Mouse (Mus musculus): ENCODE data around the gene Cntn4.

The Cntn4 gene

DNA sequence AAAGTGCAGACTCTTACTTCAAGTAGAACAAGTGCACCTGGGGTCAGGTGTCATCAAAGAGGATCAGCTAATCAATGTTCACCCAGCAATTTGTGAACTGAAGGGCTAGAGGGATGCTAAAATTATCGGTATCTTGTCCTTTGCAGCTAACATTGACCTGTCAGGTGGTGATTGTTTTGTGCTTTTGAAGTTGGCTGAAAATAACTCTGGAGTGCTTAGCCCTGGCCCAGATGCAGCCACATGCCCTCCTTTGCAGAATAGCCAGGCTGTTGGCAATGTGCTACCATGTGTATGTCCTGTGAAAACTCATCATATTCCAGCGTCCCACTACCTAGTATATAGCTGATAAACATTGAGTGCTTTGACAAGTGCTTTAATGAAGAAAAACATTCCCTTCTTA, 786.4 kb downstream of the Cntn4 start:
- DNase-seq (ENCODE audit: low spot score): no peak

DNA sequence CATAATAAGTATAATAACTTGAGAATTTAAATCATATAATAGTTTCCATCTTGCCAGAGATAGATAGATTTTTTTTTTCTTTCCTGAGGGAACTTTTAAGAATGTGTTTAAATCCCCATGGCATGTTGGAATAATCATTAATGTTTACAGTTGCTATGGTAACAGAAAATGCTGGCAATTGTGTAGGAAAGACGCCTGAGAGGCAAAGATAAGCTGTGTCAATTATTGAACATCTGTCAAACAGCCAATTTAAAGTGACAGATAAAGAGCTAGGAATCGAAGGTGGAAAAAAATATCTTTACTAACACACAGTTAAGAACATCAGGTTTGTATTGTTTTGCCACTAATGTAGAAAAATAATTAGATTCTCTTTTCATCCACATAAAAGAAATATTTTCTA, 788.3 kb downstream of the Cntn4 start:
- peak; percentile 35 for DNase-seq (ENCODE audit: low spot score)

DNA sequence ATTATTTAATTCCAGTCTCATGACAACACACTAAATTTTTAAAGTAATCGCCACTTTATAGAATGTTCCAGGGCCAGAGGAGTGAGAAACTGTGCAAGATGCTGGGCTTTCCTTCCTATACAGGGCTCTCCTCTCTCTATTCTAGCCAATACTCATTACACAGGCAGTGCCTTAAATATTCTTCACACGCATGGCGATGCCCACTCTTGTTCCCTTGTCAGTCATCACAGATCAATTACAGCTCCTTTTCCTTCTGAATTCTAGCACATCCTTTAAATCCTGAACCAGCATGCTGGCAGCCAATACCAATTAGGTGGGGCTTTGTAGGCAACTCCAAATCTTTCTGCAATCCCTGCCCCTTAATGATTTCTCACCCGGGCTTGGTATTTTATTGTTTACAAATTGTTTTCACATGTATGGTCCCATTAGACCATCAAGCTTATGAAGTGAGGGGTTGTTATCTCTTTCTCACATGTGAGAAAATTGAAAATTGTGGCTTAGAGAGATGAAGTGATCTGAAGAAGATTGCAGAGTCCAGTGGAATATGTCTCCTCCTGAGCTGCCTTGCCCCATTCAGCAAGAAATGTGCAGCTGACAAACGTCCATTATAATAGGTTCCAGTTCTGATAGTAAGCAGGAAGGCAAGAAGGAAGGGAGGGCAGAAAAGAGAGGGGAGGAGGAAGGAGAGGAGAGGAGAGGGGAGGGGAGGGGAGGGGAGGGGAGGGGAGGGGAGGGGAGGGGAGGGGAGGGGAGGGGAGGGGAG, 789.0 kb downstream of the Cntn4 start:
- DNase-seq (ENCODE audit: low spot score): no peak

DNA sequence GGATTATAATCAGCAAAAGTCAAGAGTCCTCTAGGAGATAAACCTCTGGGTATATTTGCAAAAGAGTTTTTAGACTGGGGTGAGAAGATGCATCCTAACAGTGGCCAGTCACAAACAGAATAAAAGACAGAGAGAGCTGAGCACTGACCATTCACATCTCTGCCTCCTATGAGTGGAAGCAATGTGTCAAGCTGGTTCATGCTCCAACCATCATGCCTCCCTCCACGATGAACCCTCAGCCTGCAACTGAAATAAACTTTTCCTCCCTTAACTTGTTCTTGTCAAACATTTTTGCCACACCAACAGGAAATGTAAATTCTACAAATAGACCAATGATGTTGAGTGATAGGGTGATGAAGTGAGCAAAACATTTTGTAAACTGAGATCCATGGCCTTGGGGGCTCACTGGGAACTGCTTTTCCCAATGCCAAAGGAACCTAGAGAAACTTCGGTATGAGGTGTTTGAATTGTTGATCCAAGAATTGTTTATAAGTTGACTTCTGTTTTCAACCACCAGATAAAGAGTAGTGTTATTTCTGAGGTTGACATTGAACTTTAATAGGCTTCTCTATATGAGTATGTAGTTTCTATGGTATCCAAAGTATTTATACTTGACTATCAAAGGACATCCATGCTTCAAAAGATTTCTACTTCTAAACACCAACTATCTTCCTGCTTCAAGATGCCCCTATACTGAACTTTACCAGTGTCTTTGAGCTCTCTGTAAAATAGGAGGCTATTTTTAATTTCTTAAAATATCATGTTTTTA, 794.6 kb downstream of the Cntn4 start:
- no peak for DNase-seq (ENCODE audit: low spot score)

DNA sequence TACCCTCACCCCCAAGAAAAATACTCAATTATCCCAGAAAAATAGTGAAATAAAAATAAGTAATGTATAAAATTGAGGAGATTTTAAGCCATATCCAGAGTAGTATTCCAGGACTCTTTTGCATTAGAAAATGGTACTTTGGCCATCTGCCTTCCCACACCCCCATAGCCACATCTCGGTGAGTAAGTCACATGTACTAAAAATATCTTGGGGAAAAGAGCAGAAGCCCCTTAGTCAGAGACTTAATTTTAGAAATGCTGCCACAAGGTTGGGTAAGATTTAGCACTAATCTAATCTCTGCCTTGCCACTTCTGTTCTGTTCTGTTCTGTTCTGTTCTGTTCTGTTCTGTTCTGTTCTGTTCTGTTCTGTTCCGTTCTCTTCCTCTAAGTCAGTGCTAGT, 796.4 kb downstream of the Cntn4 start:
- DNase-seq (ENCODE audit: low spot score): no peak

DNA sequence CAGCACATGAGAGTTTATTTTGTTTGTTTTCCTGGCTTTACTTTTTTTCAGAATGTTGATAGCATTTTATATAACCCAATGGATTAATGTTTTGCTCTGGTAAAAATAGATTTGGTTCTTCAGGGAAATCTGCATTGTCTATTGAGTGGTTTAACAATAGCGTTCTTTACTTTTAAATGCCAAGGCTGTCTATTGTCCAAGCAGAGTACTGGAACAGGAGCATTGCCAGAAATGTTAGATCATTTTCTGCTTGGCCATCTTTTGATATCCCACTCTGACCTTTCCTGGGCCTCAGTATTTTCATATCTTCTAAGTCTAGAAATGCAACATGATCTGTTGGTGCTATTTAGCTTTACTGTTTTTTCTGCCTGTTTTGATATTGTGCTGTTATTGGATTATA, 804.1 kb downstream of the Cntn4 start:
- no peak for DNase-seq (ENCODE audit: low spot score)

DNA sequence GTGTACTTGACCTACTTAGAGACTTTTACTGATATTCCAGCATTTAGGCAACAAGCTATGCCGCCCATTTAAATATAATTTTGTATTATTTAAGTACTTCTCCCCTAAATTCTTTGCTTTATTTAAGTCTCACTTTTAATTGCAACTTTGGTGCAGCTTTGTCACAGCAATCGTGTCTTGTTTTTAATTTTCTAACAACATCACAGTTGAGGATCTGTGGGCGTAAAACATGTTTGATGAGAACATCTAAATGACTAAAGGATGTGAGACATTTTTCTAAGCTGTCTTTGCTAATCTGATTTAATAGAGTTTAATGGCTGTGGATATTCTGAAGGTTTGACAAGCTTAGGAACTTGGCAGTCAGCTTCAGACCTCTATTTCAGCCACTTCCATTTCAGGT, 818.8 kb downstream of the Cntn4 start:
- DNase-seq (ENCODE audit: low spot score): no peak

DNA sequence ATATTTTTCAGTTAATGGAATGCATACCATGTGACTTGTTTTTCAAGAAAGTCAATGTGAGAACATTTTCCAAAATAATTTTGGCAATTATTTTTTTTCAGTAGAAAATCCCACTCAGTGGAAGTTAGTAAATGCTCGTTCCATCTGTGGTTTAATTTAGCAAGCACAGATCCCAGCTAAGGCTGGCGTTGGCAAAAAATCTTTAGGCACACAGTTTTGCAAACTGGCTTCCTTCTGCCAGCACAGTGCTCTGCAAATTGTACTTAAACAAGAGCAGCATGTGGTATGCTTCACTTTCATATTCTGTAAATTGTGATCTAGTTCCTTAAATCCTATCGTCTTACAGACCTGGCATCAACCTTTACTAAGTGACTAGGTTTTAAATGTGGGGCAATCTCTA, 821.7 kb downstream of the Cntn4 start:
- no peak for DNase-seq (ENCODE audit: low spot score)

DNA sequence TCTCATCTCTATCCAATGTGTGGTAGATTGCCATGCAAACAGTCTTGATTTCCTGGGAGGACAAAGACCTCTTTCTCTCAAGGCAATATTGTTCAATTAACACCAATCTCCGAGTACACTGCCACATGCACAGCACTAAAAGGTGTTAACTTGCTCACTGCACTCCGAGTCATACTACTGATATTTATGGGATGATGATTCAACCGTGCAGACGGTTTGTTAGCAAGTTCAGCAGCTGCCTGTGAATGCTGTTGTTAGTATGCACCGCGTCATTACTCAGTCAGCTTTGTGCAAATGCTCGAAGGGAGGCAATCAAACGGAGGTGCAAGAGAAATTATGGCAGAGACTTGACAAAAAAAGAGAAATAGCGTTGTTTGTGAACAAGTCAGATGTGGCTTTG, 826.5 kb downstream of the Cntn4 start:
- peak; percentile 26 for DNase-seq (ENCODE audit: low spot score)

DNA sequence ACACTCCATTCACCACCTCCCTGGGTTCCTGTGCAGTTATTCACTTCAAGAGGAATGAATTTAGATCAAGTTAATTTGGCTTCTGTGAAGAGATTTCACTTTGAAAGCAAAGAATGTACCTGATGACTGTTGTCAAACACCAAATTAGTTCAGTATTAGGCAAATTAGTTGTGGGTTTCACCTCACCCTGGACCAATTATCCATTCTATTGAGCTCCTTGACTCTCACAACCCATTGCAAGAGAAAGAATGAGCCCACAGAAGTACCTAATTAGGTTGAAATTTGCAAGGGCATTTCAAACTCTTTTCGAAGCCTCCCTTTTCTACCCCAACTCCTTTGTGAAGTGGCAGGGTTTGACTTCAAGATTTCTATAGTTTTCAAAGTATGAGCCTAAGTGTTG, 842.9 kb downstream of the Cntn4 start:
- DNase-seq (ENCODE audit: low spot score): no peak

DNA sequence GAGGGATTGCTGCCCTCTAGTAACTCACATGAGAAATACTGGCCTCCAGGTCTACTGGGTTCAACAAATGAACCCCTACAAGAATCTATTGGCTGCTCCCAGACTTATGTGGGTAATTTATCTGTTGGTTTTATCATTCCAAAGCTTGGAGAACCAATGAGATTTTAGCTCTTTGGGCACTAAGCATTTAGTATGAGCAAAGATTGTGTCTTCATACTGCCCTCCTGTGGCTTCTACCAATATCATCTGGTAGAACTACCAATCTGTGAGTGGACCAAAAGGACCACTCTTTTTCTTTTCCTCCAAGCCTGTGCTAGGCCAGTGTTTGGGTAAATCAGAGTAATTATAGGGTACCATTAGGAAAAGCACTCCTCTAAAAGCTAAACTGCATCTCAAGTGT, 866.0 kb downstream of the Cntn4 start:
- DNase-seq (ENCODE audit: low spot score): no peak

DNA sequence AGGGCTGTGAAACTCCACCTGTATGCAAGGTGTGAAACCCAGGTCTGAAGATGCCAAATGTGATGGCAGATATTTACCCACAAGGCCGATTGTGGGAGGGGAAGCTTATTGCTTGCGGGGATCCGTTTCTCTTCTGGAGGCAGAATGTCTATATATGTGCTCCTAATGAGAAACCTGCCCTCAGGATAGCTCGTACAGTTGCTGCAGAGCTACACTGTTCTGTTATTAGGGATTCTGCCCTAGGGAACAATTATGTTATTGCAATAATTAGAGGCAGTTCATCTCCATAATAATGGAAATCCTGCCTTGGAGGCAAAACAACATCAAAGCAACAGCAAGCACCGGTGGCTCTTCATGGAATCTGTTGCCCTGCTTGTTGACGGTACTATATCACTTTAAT, 884.2 kb downstream of the Cntn4 start:
- DNase-seq (ENCODE audit: low spot score): no peak

DNA sequence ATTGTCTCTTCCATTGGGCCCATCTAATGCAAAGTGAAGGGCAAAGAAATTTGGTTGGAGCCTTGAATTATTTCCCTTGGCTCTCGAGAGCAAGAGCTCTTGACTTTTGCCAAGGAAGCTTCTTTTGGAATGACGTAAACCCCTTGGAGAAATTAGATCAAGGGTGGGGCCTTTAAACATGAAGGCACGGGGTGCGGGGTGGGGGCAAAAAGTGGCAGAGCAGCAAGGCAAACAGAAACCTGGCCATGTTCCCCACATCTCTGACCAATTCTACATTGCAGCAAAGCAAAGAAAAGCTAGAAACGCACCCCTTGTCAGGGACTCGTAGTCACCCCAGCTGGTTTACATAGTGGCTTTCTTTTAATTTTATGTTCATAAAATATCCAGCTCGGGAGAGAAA, 887.9 kb downstream of the Cntn4 start:
- no peak for DNase-seq (ENCODE audit: low spot score)

DNA sequence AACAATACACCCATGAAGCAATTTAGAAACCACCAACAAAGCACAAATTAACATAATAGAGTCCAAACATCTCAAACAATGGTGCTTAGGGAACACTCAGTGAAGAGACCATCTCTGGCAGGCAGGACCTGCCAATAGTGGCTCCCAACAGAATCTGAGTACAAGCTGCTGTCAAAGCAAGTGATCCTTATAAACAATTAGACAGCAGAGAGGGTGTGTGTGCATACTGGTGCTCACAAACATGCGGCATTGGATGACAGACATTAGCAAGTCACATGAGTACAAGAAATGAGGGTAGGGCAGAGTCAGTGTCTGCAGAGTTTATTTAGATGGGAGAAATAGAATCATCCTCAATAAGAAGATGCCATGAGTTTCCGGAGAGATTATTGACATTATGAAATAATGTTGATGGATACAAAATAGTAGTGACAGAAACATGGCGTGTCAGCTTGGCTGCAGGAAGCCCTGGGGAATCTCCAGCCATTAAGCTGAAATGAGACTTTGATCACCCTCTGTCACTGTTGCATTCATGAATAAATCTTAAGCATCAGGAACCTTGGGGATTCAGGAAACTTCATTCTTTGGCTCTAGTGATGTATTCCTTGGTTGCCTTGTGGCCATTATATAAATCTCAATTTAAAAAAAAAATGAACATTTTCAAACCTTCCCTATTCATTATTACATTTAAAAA, 888.5 kb downstream of the Cntn4 start:
- DNase-seq (ENCODE audit: low spot score): no peak

DNA sequence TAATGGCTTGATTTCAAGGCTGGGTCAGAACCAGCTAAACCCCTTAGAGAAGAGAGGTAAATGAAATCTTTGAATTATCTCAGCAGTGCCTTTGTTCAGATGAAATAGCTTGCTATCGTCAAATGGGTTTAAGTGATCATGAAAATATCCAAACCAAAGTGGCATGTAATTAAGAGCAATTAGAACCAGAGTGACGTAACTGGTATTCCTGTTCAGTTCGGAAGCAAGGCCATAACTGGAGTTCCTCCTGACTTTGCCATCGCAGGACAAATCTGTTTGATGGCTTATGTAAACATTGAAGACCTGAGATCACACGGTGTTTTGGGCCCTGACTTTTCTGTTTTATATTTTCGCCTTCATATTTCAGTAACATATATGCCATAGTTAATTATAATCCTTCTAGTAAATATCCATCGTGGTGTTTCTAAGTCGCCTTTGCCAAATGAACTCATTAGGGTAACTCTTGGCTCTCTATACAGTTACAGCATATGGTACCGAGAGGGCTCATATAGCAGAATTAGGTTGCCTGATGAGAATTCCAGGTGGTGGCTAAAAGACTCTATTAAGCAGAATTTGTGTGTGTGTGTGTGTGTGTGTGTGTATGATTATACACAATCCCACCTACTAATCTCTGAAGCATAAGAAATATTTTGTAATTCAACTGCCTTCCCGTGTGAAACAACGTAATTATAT, 889.6 kb downstream of the Cntn4 start:
- no peak for DNase-seq (ENCODE audit: low spot score)

DNA sequence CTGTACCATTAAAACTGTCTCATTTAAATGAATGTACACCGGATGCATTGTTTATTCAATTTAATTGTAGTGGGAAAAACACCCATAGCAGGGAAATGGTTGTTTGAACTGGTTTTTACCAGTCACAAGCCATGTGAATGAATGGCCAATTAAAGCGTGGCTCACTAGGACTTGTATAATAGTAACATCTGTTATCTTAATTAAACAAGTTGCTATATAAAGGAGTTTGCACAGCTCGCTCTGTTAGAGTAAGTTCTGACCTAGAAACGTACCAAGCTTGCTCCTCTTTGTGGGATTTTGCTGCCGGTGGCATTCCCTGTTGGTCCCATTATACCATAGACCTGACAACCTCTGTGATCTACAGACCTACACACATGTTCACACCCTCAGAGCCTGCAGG, 902.7 kb downstream of the Cntn4 start:
- DNase-seq (ENCODE audit: low spot score): peak; percentile 34

DNA sequence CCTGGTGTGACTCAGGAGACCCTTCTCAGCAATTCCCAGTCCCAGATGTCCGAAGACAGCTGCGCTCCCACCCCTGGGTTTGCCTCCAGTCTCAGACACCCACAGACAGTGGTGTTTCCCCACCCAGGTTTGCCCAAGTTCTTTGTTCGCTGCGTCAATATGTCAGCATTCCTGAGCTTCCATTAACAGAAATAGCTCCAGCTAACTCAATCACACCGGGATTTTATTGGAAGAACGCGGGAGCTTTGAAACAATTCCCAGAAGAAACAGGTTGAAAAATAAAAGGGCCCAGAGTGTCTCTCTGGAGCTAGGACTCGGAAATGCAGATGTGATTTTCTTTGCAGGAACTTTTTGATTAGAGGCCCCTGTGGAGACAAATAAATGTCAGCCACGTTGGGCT, 916.3 kb downstream of the Cntn4 start:
- DNase-seq (ENCODE audit: low spot score): peak; percentile 10

DNA sequence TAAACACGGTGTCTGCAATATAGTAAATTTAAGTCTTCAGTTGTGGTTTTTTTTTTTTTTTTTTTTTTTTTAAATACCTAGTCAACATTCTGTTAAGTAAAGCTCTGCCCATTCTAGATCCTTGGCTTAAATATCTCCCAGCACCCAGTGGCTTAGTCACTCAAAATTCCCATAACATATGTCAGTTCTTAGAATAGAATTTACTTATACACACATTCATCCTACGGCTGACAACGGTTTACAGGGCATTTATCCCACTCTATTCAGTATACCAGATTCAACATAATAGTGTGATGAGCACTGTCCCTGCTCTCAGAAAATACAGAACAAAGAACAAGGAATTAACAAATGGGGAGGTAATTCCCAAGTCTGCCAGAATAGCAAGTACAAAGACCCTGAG, 939.6 kb downstream of the Cntn4 start:
- DNase-seq (ENCODE audit: low spot score): no peak

DNA sequence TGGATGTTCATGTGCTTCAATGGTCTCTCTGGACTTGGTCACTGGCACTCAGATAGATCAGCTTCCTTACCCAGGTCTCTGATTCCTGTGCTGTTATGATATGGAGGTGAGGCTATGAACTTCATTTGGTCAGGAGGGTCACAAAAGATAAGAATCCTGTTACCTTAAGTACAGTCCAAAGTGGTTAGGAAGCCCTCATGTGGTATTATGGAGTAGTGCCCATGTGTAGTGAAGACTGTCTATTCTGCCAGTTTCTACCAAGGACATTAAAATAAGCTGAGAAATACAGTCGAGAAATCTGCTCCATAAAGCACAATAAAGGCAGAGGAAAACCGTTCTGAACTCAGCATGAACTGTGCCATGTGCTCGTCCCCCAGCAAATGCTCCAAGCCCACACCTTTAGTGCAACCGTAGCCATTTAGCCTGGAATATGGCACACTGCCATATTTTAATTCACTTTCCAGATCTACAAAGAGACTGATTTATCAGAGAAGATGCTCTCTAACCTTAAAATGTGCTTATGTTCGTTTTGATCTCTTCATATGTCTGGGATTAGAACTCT, 943.8 kb downstream of the Cntn4 start:
- DNase-seq (ENCODE audit: low spot score): no peak

DNA sequence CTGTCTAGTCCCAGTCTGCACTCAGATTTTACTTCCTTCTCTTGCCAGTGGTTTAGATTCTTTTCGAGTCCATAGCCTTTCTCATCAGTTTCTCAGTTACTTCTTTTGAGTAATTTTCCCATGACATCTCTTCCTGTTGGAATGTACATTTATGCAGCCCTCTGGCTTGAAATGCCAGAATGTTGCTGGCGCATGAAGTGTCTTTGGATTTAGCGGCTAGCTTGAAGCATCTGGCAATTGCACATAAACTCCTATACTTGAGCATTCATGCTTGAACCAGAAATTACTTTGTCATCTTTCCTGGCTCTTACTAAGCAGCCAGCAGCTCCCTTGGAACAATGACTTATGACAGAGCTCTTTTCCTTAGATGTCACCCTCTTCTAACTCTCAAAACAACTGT, 965.6 kb downstream of the Cntn4 start:
- DNase-seq (ENCODE audit: low spot score): no peak

DNA sequence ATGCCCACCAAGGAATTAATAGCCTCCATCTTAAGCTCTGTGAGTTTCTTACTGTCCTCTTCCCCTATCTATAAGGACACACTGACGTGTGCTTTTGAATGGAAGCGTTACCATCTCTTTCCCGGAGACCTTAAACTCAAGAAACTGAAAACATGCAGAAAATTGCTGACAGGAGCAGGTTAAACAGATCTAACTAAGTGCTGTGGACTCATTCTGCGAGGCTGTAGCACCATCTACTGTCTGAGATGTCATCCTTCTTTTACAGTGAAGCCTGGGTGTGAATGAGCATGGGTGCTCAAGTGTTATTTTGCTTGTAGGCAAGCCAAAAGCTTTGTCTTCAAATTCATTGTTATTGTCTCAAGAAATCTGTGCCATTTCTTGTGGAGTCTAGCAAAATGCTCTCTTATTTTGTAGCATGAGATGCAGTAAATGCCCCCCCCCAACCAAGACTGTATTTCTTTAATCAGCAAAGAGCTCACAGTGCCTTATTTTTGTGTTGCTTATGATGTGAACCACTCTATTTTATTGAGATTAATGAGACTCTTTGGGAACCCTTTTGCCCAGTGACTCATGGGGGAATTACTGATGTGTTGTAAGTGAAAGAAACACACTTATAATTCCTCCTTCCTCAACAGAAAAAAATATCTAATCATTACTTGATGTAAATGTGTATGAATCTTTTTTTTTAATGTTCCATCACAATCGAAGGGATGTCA, 968.2 kb downstream of the Cntn4 start:
- DNase-seq (ENCODE audit: low spot score): peak; percentile 84

DNA sequence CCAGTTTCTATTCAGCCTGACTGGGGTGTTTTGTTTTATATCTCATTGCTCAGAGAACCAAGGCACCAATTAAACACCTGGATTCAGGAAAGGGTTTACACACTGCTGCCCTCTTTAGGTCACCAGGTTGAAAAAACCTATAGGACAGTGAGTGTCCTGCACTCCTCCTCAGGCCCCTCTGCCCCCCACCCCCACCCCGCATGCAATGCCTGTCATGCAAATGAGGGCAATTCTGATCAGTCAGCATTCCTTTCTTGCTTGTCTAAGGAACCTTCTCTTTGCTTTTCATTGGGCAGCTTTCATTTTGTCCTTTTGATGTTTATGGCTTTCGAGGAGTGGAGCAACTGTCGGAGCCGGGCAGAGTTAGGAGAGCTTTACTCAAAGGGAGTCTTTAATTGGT, 969.5 kb downstream of the Cntn4 start:
- DNase-seq (ENCODE audit: low spot score): no peak
